Mouse (Mus musculus): ENCODE measurements around the gene Slc16a12. TPM values are rescaled to one million over a fixed set of nuclear protein-coding genes. Genes with fewer than 3 reads are reported as not detected.
"Not testable (repeated sequence)": the region's sequence is repeated elsewhere in the genome, so short reads cannot be mapped to it uniquely, and the experiment has no call there.

Gene Slc16a12
- total RNA-seq, 2 experiments from 2014 or later = 0.18 to 0.74 TPM

DNA sequence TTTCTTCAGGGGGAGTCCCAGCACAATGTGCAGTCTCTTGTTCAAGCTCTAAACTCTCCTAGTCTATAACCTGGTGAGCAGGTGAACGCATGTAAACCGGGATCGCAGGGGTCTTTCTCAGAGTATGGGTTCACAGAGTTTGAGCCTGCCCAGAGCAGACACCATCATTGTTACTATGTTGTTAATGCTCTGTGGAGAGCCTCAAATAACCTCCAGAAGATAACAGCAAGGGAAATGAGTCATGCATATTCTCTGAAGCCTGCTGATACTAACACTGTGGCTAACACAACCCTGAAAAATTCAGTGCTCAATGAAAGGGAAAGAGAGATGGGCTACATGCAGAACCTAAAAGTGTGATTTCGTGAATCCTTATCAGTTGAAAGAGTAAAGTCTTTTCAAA is 68.7 kb downstream of the Slc16a12 start:
- DNase-seq (ENCODE audit: low spot score) = no peak

GRCm38 (mm10) chr19:34673476-34673875 is 73.6 kb downstream of the Slc16a12 start:
- peak; percentile 9 for DNase-seq (ENCODE audit: low spot score)

- DNase-seq (ENCODE audit: low spot score) = peak; percentile 52
These were observed 81.0 kb downstream of the Slc16a12 start for GRCm38 (mm10) chr19:34666127-34666526.

GRCm38 (mm10) chr19:34662740-34663139 is 84.3 kb downstream of the Slc16a12 start:
- no peak for DNase-seq (ENCODE audit: low spot score)

DNA sequence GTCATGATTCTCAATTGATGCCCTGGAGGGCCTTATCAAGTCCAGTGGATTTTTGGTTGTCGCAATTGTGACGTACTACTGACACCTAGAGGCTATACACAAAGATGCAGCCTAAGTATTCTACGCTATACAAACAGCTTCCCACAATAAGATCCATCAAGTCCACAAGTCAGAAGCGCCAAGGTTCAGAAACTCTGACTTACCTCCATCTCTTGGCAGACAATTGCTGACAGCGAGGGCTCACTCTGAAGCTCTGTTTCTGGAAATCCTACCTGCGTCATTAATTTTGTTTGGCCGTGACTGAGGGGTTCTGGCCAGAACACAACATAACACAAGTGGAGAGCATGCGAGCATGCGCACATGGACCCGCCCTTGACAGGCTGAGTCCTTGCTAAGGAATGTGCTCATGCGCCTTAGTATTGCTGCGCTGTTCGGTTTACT is 85.0 kb downstream of the Slc16a12 start:
- DNase-seq (ENCODE audit: low spot score) = peak; percentile 27

DNA sequence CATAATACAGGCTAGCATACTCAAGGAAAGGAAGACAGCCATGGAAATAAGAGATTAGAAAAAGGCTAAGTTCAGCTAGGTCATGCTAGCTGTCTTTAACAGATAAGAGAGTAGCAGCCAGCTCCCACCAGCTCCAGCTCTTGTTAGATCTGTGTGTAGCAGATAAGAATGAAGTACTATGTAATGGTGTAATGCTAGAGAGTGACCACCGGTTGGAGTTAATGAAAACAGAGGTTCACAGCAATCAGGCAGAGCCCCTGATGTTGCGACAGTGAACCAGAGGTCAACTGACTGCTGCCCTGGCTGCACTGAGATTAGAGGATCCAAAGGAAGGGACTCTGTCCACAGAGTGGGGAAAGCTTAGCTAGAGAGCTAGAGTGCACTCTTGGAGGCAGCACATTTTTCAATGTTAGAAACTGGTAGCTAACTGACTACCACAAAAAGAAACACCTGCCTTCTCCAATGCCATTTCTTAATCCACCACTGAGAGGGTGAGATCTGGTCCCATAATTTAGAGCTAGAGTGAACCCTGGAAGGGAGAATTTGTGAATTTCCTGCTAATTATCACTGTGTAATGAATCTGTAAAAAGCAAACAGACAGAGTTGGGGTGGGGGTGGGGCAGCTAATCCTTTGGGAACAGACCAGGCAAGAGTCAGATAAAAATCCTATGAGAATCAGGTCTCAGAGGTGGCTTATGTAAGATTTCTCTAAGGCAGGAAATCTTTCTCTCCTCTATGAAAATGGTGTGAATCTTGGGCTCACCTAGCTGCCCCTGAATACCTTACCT is 90.4 kb downstream of the Slc16a12 start:
- DNase-seq (ENCODE audit: low spot score) = no peak

DNA sequence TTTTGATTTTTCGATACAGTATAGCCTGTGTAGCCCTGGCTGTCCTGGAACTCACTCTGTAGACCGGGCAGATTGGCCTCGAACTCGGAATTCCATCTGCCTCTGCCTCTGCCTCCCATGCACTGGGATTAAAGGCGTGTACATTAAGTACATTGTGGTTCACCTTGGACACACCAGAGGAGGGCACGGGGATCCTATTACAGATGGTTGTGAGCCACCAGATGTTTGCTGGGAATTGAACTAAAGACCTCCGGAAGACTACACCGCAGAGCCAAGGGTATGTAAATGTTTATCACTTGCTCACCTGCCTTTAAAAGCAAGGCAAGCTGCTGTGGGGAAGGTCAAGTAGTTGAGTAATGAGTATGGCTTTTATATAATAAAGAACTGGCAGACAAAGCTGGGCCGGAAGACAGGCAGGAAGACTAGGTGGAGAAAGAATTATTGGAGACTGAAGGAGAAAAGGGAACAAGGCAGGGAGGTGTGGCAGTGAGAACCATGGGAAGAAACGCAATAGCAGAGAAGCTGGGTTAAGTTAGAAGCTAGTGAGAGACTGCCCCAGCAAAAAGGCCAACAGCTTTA is 91.8 kb downstream of the Slc16a12 start:
- DNase-seq (ENCODE audit: low spot score) = no peak

GRCm38 (mm10) chr19:34650997-34651396 is 96.1 kb downstream of the Slc16a12 start:
- DNase-seq (ENCODE audit: low spot score) = no peak

- no peak for DNase-seq (ENCODE audit: low spot score)
These were observed 96.8 kb downstream of the Slc16a12 start for GRCm38 (mm10) chr19:34650276-34650675.

- DNase-seq (ENCODE audit: low spot score) = not testable (repeated sequence)
These were observed 99.5 kb downstream of the Slc16a12 start for GRCm38 (mm10) chr19:34647630-34648029.

DNA sequence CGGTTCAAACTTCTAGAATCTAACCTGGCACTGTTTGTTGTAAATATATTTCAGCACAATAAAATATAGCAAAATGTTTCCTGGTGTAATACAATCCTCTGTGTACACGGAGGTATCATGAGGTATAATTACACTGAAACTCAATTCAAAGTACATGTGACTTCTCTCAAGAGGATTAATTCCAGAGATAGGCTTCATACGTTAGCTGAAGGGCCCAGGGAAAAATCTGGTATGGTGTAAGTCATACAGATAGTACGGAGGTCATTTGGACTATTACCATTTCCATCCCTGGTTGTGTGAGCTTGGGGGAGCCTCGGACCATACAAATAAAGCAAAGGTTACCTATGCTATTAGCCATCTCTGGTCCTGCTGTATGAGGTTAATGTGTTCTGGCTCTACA is 104.5 kb downstream of the Slc16a12 start:
- DNase-seq (ENCODE audit: low spot score) = no peak

- peak; percentile 7 for DNase-seq (ENCODE audit: low spot score)
These were observed 106.5 kb downstream of the Slc16a12 start, which contains the start of the genes Ifit1bl2 and Ifit1 for GRCm38 (mm10) chr19:34640623-34641022. TSS of gene Ifit1bl2 (minus strand) at chr19:34640743. TSS of gene Ifit1 (plus strand) at chr19:34640871.

DNA sequence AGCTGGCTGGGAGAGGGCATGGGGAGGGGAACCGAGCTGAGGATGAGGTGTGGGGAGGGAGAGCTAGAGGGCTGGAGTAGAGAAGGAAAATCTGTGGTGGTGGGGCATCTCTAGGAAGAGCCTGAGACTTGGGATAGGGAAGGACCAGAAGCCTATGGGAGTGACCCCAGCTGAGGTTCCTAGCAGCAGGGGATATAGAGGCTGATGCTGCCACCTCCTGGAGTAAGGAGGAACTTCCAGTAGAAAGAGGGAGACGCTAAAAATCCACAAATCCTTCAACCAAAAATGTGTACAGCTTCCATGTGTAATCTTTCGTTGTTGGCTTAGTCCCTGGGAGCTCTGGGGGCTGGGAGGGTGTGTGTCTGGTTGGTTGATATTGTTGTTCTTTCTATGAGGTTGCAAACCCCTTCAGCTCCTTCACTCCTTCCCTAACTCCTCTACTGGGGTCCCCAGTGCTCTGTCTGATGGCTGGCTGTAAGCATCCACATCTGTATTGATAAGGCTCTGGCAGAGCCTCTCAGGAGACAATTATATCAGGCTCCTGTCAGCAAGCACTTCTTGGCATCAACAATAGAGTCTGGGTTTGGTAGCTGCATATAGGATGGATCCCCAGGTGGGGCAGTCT is 110.0 kb downstream of the Slc16a12 start:
- DNase-seq (ENCODE audit: low spot score) = peak; percentile 43

DNA sequence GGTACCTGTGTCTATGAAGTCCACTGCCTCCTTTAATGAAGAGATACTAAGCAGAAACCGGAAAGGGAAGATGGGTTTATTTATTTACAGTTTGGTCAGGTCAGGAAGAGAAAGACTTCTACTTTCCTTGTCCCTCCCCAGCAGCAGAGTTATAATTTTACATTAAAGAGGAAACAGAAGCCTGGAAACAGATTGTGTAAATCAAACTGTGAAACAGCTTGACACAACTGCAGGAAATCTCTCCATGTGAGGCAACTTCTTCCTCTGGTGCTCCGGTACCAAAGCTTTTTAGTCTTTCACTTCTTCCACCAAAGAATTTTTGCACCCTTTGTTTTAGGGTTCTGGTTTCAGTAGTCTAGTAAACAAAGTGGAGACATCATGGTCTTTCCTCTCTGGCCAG is 113.6 kb downstream of the Slc16a12 start:
- DNase-seq (ENCODE audit: low spot score) = no peak

DNA sequence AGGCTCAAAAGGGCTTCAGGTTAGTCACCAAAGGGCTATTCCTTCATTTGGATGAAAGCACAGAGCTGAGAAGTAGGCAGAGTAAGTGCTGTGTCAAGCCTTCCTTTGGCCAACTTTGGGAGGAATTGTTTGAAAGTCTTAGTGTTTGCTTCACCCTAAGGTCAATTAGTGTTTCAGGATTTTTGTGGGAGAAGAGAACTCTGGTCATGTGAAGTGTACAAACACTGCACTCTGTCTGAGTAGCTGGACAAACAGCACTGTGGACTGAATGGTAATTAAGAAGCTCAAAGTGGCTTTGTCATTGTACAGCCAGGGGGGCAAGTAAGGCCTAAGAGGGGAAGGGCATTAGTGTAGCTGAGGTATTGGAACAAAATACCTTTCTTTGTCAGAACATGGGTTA is 115.6 kb downstream of the Slc16a12 start:
- DNase-seq (ENCODE audit: low spot score) = no peak

GRCm38 (mm10) chr19:34627496-34627895 is 119.6 kb downstream of the Slc16a12 start:
- DNase-seq (ENCODE audit: low spot score) = no peak

DNA sequence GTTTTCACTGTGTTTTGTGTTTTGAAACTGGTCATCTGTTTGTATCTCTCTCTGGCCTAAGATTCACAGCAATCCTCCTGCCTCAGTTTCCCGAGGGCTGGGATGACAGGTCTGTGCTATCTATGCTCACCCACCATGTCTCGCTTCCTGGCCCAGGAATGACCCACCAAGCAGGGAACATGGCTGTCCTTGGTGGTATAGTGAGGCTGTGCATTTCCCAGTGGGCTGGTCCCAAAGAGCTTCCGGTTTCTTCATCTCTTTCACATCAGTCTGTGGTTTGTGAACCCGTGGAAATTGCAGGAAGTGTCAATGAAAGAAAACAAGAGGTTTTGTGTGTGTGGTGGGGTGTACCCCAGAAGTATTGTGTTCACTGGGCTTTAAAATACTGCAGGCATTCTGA is 122.4 kb downstream of the Slc16a12 start:
- no peak for DNase-seq (ENCODE audit: low spot score)

- no peak for DNase-seq (ENCODE audit: low spot score)
These were observed 123.3 kb downstream of the Slc16a12 start for GRCm38 (mm10) chr19:34623781-34624180.

- no peak for DNase-seq (ENCODE audit: low spot score)
These were observed 126.2 kb downstream of the Slc16a12 start for GRCm38 (mm10) chr19:34620871-34621270.
